Mouse (Mus musculus) kidney, postnatal 10 days (tissue): ENCODE measurements around the gene Asb16.

Experiments used
- DNase-seq: peaks from one replicate; pipeline ENCODE4 v3.0.0; 2021; ENCODE audit warnings: mixed read lengths

Gene Asb16

GRCm38 (mm10) chr11:102288027-102288804, 19.7 kb downstream of the Asb16 start:
- DNase-seq: no peak

- no peak for DNase-seq
Measured at GRCm38 (mm10) chr11:102288913-102289312, 20.4 kb downstream of the Asb16 start.

GRCm38 (mm10) chr11:102289511-102290100, 21.1 kb downstream of the Asb16 start:
- no peak for DNase-seq

- no peak for DNase-seq
Measured at GRCm38 (mm10) chr11:102290141-102290540, 21.6 kb downstream of the Asb16 start.

GRCm38 (mm10) chr11:102291051-102291535, 22.6 kb downstream of the Asb16 start:
- DNase-seq: no peak

- DNase-seq: no peak
Measured at GRCm38 (mm10) chr11:102293971-102294370, 25.4 kb downstream of the Asb16 start.

- no peak for DNase-seq
Measured at GRCm38 (mm10) chr11:102294416-102294815, 25.9 kb downstream of the Asb16 start.

- peak; percentile 46 for DNase-seq
Measured at GRCm38 (mm10) chr11:102294887-102295597, 26.5 kb downstream of the Asb16 start.

- peak; percentile 85 for DNase-seq
Measured at GRCm38 (mm10) chr11:102295598-102296471, 27.3 kb downstream of the Asb16 start.

GRCm38 (mm10) chr11:102296491-102297472, 28.2 kb downstream of the Asb16 start, which contains the start of gene Atxn7l3:
Gene Atxn7l3, minus strand, starts transcription at chr11:102296631.
- DNase-seq: peak; percentile 99

GRCm38 (mm10) chr11:102297577-102298556, 29.3 kb downstream of the Asb16 start:
- DNase-seq: no peak

- peak; percentile 78 for DNase-seq
Measured at GRCm38 (mm10) chr11:102299839-102300238, 31.3 kb downstream of the Asb16 start.

- no peak for DNase-seq
Measured at GRCm38 (mm10) chr11:102304141-102304540, 35.6 kb downstream of the Asb16 start.

- no peak for DNase-seq
Measured at GRCm38 (mm10) chr11:102305359-102305758, 36.8 kb downstream of the Asb16 start.

- DNase-seq: no peak
Measured at GRCm38 (mm10) chr11:102308104-102308503, 39.6 kb downstream of the Asb16 start.

- DNase-seq: peak; percentile 98
Measured at GRCm38 (mm10) chr11:102308979-102309378, 40.4 kb downstream of the Asb16 start.

GRCm38 (mm10) chr11:102309821-102310617, 41.5 kb downstream of the Asb16 start:
- DNase-seq: no peak

- peak; percentile 40 for DNase-seq
Measured at GRCm38 (mm10) chr11:102310768-102311695, 42.5 kb downstream of the Asb16 start.
